ENCODE assay signal across 28 mouse cellular contexts in the genomic region with DNA sequence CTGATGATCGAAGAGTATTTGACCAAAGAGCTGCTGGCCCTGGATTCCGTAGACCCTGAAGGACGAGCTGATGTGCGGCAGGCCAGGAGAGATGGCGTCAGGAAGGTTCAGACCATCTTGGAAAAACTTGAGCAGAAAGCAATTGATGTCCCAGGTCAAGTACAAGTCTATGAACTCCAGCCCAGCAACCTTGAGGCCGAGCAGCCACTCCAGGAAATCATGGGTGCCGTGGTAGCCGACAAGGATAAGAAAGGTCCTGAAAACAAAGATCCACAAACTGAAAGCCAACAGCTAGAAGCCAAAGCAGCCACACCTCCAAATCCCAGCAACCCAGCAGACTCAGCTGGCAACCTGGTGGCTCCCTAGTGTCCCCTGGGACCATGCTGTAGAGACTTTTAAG.
"Had no signal": no experiment of that assay in that cellular context is flagged by ENCODE, and none has a peak within 500 bp of the region (broad histone marks: within the 10 kb centered on the region; RNA-seq: fewer than 3 reads in every experiment).

No protein-coding gene starts in this region.

- DNase-seq: heart, postnatal 14 days; heart, postnatal 36 days; kidney, adult 11 months; kidney, adult 18-20 months; kidney, adult 2 months; kidney, adult 8-10 months; kidney, adult 9 months; kidney, postnatal 10 days; kidney, postnatal 14 days; kidney, postnatal 25 days; kidney, postnatal 36 days; kidney, postnatal 4 days; layer of hippocampus, adult 9-11 months; layer of hippocampus, postnatal 36 days had no signal

- H3K36me3 ChIP-seq: hindbrain, embryonic 13.5 days; hindbrain, embryonic 15.5 days had no signal

- H3K27ac ChIP-seq: heart, embryonic 13.5 days; heart, embryonic 15.5 days; hindbrain, embryonic 10.5 days; hindbrain, embryonic 12.5 days; hindbrain, embryonic 13.5 days; hindbrain, embryonic 14.5 days; hindbrain, embryonic 15.5 days; hindbrain, postnatal 0 days; intestine, embryonic 15.5 days; kidney, embryonic 15.5 days; kidney, postnatal 0 days; layer of hippocampus, adult 2 months; left cerebral cortex, adult 2 months had no signal

- H3K9me3 ChIP-seq: heart, embryonic 12.5 days; heart, embryonic 13.5 days; heart, embryonic 15.5 days; hindbrain, embryonic 10.5 days; hindbrain, embryonic 12.5 days; hindbrain, embryonic 13.5 days; hindbrain, embryonic 15.5 days; intestine, embryonic 15.5 days; kidney, embryonic 15.5 days had no signal

- H3K4me1 ChIP-seq: kidney, embryonic 15.5 days had no signal

- H3K4me3 ChIP-seq: heart, embryonic 12.5 days; heart, embryonic 13.5 days; heart, embryonic 15.5 days; hindbrain, embryonic 10.5 days; hindbrain, embryonic 12.5 days; hindbrain, embryonic 13.5 days; hindbrain, embryonic 15.5 days; intestine, embryonic 15.5 days; kidney, embryonic 15.5 days; layer of hippocampus, adult 2 months; left cerebral cortex, adult 2 months had no signal

- H3K27me3 ChIP-seq: heart, embryonic 12.5 days; heart, embryonic 13.5 days; heart, embryonic 15.5 days; hindbrain, embryonic 12.5 days; hindbrain, embryonic 13.5 days; hindbrain, embryonic 15.5 days; intestine, embryonic 15.5 days; kidney, embryonic 15.5 days had no signal
